Mouse (Mus musculus): ENCODE data around the gene Pcdh19.

The Pcdh19 gene

GRCm38 (mm10) chrX:133657308-133658302 is 31.2 kb downstream of the Pcdh19 start:
- DNase-seq, result no peak

- DNase-seq, result no peak
Observed at GRCm38 (mm10) chrX:133655876-133656538, 32.8 kb downstream of the Pcdh19 start.

GRCm38 (mm10) chrX:133655196-133655595 is 33.6 kb downstream of the Pcdh19 start:
- DNase-seq, result no peak

GRCm38 (mm10) chrX:133653071-133653470 is 35.7 kb downstream of the Pcdh19 start:
- no peak for DNase-seq

- no peak for DNase-seq
Observed at GRCm38 (mm10) chrX:133650379-133650778, 38.4 kb downstream of the Pcdh19 start.

- DNase-seq, result no peak
Observed at GRCm38 (mm10) chrX:133647809-133648208, 41.0 kb downstream of the Pcdh19 start.

- no peak for DNase-seq
Observed at GRCm38 (mm10) chrX:133639445-133639844, 49.3 kb downstream of the Pcdh19 start.

GRCm38 (mm10) chrX:133629538-133629937 is 59.2 kb downstream of the Pcdh19 start:
- DNase-seq, result no peak

GRCm38 (mm10) chrX:133618222-133618621 is 70.6 kb downstream of the Pcdh19 start:
- DNase-seq, result no peak

GRCm38 (mm10) chrX:133605828-133606227 is 83.0 kb downstream of the Pcdh19 start:
- DNase-seq, result no peak

- no peak for DNase-seq
Observed at GRCm38 (mm10) chrX:133604272-133604671, 84.5 kb downstream of the Pcdh19 start.

- no peak for DNase-seq
Observed at GRCm38 (mm10) chrX:133602068-133602467, 86.7 kb downstream of the Pcdh19 start.

GRCm38 (mm10) chrX:133601658-133602057 is 87.1 kb downstream of the Pcdh19 start:
- no peak for DNase-seq

GRCm38 (mm10) chrX:133601195-133601594 is 87.6 kb downstream of the Pcdh19 start:
- no peak for DNase-seq

GRCm38 (mm10) chrX:133575601-133576382 is 113.0 kb downstream of the Pcdh19 start:
- DNase-seq, result no peak

GRCm38 (mm10) chrX:133565355-133565754 is 123.4 kb downstream of the Pcdh19 start:
- no peak for DNase-seq

All from thymus, adult 18-20 months (tissue).